Mouse (Mus musculus) limb, embryonic 12.5 days (tissue): ENCODE data around the gene Ckb. TPM values are rescaled to one million over a fixed set of nuclear protein-coding genes. Genes with fewer than 3 reads are reported as not detected.
A peak's percentile ranks its signal among the peaks of the same experiment; 100 is the strongest.
"Not testable (repeated sequence)": the region's sequence is repeated elsewhere in the genome, so short reads cannot be mapped to it uniquely, and the experiment has no call there.

Experiments used
- ATAC-seq: fragments of 200-750 bp; cut with Nextera tagmentation; 2 replicates; pipeline ENCODE4 v1.8.0; 2017; ENCODE audit warnings: low read depth, moderate TSS enrichment; ENCODE audit not compliant: insufficient number of reproducible peaks, insufficient read depth, low FRiP score, low TSS enrichment
- H3K27ac ChIP-seq: fragments of 300-500 bp; sonication (generic); 2 replicates; pipeline ENCODE4 v1.5.1; 2016; ENCODE audit warnings: mild to moderate bottlenecking, moderate library complexity
- H3K27me3 ChIP-seq: fragments of 300-500 bp; sonication (generic); 2 replicates; pipeline ENCODE4 v1.6.1; 2016; ENCODE audit warnings: mild to moderate bottlenecking, moderate library complexity
- H3K36me3 ChIP-seq: fragments of 300-500 bp; sonication (generic); 2 replicates; pipeline ENCODE4 v1.6.1; 2016; ENCODE audit warnings: mild to moderate bottlenecking, moderate library complexity
- H3K4me1 ChIP-seq: fragments of 300-500 bp; sonication (generic); replicated peaks from 2 replicates; pipeline ENCODE4 v1.6.1; 2016
- H3K4me2 ChIP-seq: fragments of 300-500 bp; sonication (generic); 2 replicates; pipeline ENCODE4 v1.6.1; 2016; ENCODE audit warnings: mild to moderate bottlenecking, moderate library complexity
- H3K4me3 ChIP-seq: fragments of 300-500 bp; sonication (generic); replicated peaks from 2 replicates; pipeline ENCODE4 v1.5.1; 2016; ENCODE audit warnings: mild to moderate bottlenecking
- H3K9ac ChIP-seq: fragments of 300-500 bp; sonication (generic); replicated peaks from 2 replicates; pipeline ENCODE4 v1.6.1; 2016; ENCODE audit warnings: mild to moderate bottlenecking, moderate library complexity
- H3K9me3 ChIP-seq: fragments of 300-500 bp; sonication (generic); 2 replicates; pipeline ENCODE4 v1.6.1; 2016; ENCODE audit warnings: mild to moderate bottlenecking, moderate library complexity
- WGBS: fragments of 180-500 bp; shearing (Covaris S2); methylation state at CpG from one replicate; pipeline ENCODE4 v1.1.7; 2016; 5-methylcytosine and 5-hydroxymethylcytosine counted together
- polyA plus RNA-seq: library from polyadenylated mRNA; unstranded; fragments of >200 nt; fragmentation: Nextera tagmentation; extraction: Ambion mirVana; gene quantifications from 2 replicates; pipeline ENCODE4 v1.2.1, GENCODE M21; 2016

Gene Ckb
- polyA plus RNA-seq, 1 experiment from 2014 or later = 112 TPM

GRCm38 (mm10) chr12:111668457-111668912 lies 3.7 kb downstream of the Ckb start:
- Histone ChIP-seq H3K27ac (peak overlapping the region; percentile 70; the same call in 1 of the 2 replicates), H3K27me3 (peaks cover 48% of the 10 kb centered on the region), H3K4me3 (peak overlapping the region; percentile 27), H3K9me3 (no peaks in the 10 kb centered on the region), H3K36me3 (no peaks in the 10 kb centered on the region), H3K9ac (peak overlapping the region; percentile 48; the same call in 1 of the 2 replicates), H3K4me1 (peaks cover 48% of the 10 kb centered on the region), H3K4me2 (peak overlapping the region; percentile 55)
- peak; percentile 53 for ATAC-seq
- 0% methylated on average over 8 of the region's 8 CpGs for WGBS

GRCm38 (mm10) chr12:111667421-111667820 lies 4.7 kb downstream of the Ckb start:
- H3K9ac ChIP-seq = no peak overlapping the region
- H3K36me3 ChIP-seq = peaks cover under 1% of the 10 kb centered on the region; the same call in 1 of the 2 replicates
- H3K27me3 ChIP-seq = peaks cover 37% of the 10 kb centered on the region
- H3K4me3 ChIP-seq = no peak overlapping the region
- H3K27ac ChIP-seq = no peak overlapping the region
- H3K4me2 ChIP-seq = no peak overlapping the region
- H3K9me3 ChIP-seq = no peaks in the 10 kb centered on the region
- 87% methylated on average over 5 of the region's 5 CpGs for WGBS
- ATAC-seq = no peak
- peaks cover 47% of the 10 kb centered on the region for H3K4me1 ChIP-seq

GRCm38 (mm10) chr12:111666380-111666779 lies 5.8 kb downstream of the Ckb start:
- 77% methylated on average over 13 of the region's 13 CpGs for WGBS
- peaks cover 10% of the 10 kb centered on the region for H3K36me3 ChIP-seq
- H3K4me2 ChIP-seq = no peak overlapping the region
- peaks cover 38% of the 10 kb centered on the region for H3K4me1 ChIP-seq
- H3K4me3 ChIP-seq = no peak overlapping the region
- H3K27me3 ChIP-seq = peaks cover 27% of the 10 kb centered on the region
- no peaks in the 10 kb centered on the region for H3K9me3 ChIP-seq
- H3K9ac ChIP-seq = no peak overlapping the region
- no peak for ATAC-seq
- H3K27ac ChIP-seq = no peak overlapping the region

GRCm38 (mm10) chr12:111665041-111665880 lies 6.9 kb downstream of the Ckb start:
- Histone ChIP-seq H3K9ac (no peak overlapping the region), H3K27me3 (peaks cover 15% of the 10 kb centered on the region), H3K4me3 (no peak overlapping the region), H3K36me3 (peaks cover 13% of the 10 kb centered on the region), H3K4me1 (peaks cover 27% of the 10 kb centered on the region), H3K4me2 (no peak overlapping the region), H3K9me3 (no peaks in the 10 kb centered on the region), H3K27ac (0 out of 2 replicates have a peak overlapping the region, but pooled peaks have one; percentile 25)
- 82% methylated on average over 13 of the region's 13 CpGs for WGBS
- ATAC-seq = no peak

GRCm38 (mm10) chr12:111664144-111664634 lies 7.9 kb downstream of the Ckb start:
- 36% methylated on average over 6 of the region's 6 CpGs for WGBS
- Histone ChIP-seq H3K4me3 (no peak overlapping the region), H3K4me1 (peaks cover 24% of the 10 kb centered on the region), H3K27ac (peak overlapping the region; percentile 58), H3K27me3 (peaks cover 5% of the 10 kb centered on the region; the same call in 1 of the 2 replicates), H3K36me3 (peaks cover 23% of the 10 kb centered on the region), H3K4me2 (no peak overlapping the region), H3K9ac (no peak overlapping the region; the same call in 1 of the 2 replicates), H3K9me3 (no peaks in the 10 kb centered on the region)
- ATAC-seq = peak; percentile 26

GRCm38 (mm10) chr12:111663228-111664143 lies 8.7 kb downstream of the Ckb start:
- ATAC-seq = peak; percentile 6; the same call in 1 of the 2 replicates
- peaks cover 17% of the 10 kb centered on the region for H3K4me1 ChIP-seq
- peak overlapping the region; percentile 58 for H3K27ac ChIP-seq
- no peaks in the 10 kb centered on the region for H3K9me3 ChIP-seq
- no peaks in the 10 kb centered on the region for H3K27me3 ChIP-seq
- H3K4me2 ChIP-seq = no peak overlapping the region
- H3K9ac ChIP-seq = no peak overlapping the region; the same call in 1 of the 2 replicates
- 67% methylated on average over 17 of the region's 17 CpGs for WGBS
- no peak overlapping the region for H3K4me3 ChIP-seq
- H3K36me3 ChIP-seq = peaks cover 29% of the 10 kb centered on the region

- H3K36me3 ChIP-seq = peaks cover 48% of the 10 kb centered on the region
- ATAC-seq, H3K4me3 ChIP-seq, H3K9ac ChIP-seq, H3K27me3 ChIP-seq, H3K9me3 ChIP-seq, H3K27ac ChIP-seq, H3K4me2 ChIP-seq: not testable (repeated sequence)
- peaks cover 16% of the 10 kb centered on the region for H3K4me1 ChIP-seq
- 95% methylated on average over 11 of the region's 11 CpGs for WGBS
Observed at GRCm38 (mm10) chr12:111661554-111661953, 10.6 kb downstream of the Ckb start.

- WGBS = 100% methylated on average over 1 of the region's 1 CpGs
- Histone ChIP-seq H3K4me3 (no peak overlapping the region), H3K36me3 (peaks cover 56% of the 10 kb centered on the region), H3K9me3 (no peaks in the 10 kb centered on the region), H3K4me2 (no peak overlapping the region), H3K9ac (no peak overlapping the region), H3K27me3 (no peaks in the 10 kb centered on the region), H3K27ac (no peak overlapping the region), H3K4me1 (peaks cover 16% of the 10 kb centered on the region)
- no peak for ATAC-seq
Observed at GRCm38 (mm10) chr12:111660628-111661027, 11.5 kb downstream of the Ckb start.

- 95% methylated on average over 4 of the region's 4 CpGs for WGBS
- H3K36me3 ChIP-seq = peaks cover 69% of the 10 kb centered on the region
Observed at GRCm38 (mm10) chr12:111659331-111659730, 12.8 kb downstream of the Ckb start.

GRCm38 (mm10) chr12:111655695-111656094 lies 16.4 kb downstream of the Ckb start:
- H3K9me3 ChIP-seq = no peaks in the 10 kb centered on the region
- no peak for ATAC-seq
- WGBS = 93% methylated on average over 11 of the region's 11 CpGs
- peaks cover 83% of the 10 kb centered on the region for H3K36me3 ChIP-seq
- H3K4me2 ChIP-seq = no peak overlapping the region
- H3K27me3 ChIP-seq = no peaks in the 10 kb centered on the region
- H3K9ac ChIP-seq = no peak overlapping the region
- H3K4me3 ChIP-seq = no peak overlapping the region
- H3K4me1 ChIP-seq = no peaks in the 10 kb centered on the region
- H3K27ac ChIP-seq = no peak overlapping the region

More at GRCm38 (mm10) chr12:111659331-111659730, 12.8 kb downstream of the Ckb start:
- ATAC-seq = no peak
- Histone ChIP-seq H3K4me1 (peaks cover 13% of the 10 kb centered on the region), H3K27ac (no peak overlapping the region), H3K4me2 (no peak overlapping the region), H3K27me3 (no peaks in the 10 kb centered on the region), H3K9ac (no peak overlapping the region), H3K4me3 (no peak overlapping the region), H3K9me3 (no peaks in the 10 kb centered on the region)

- Histone ChIP-seq H3K4me2 (no peak overlapping the region), H3K4me3 (no peak overlapping the region), H3K4me1 (no peaks in the 10 kb centered on the region), H3K9me3 (no peaks in the 10 kb centered on the region), H3K36me3 (peaks cover 86% of the 10 kb centered on the region), H3K9ac (no peak overlapping the region), H3K27me3 (no peaks in the 10 kb centered on the region), H3K27ac (no peak overlapping the region)
- WGBS = 39% methylated on average over 3 of the region's 3 CpGs
- no peak for ATAC-seq
Observed at GRCm38 (mm10) chr12:111653434-111653833, 18.7 kb downstream of the Ckb start.
